Mouse (Mus musculus) stomach, embryonic 14.5 days (tissue): Measurements from ENCODE around the gene Cenpl. TPM values are rescaled to one million over a fixed set of nuclear protein-coding genes. Genes with fewer than 3 reads are reported as not detected.

ENCODE experiments used
- ATAC-seq: fragments of 200-750 bp; cut with Nextera tagmentation; 2 replicates; pipeline ENCODE4 v1.8.0; 2017; ENCODE audit warnings: low read depth, moderate TSS enrichment; ENCODE audit not compliant: insufficient number of reproducible peaks, insufficient read depth, low FRiP score
- H3K27ac ChIP-seq: fragments of 300-500 bp; sonication (generic); 2 replicates; pipeline ENCODE4 v1.5.1; 2014; ENCODE audit warnings: mild to moderate bottlenecking, low read length, moderate library complexity, mixed read lengths
- H3K27me3 ChIP-seq: fragments of 300-500 bp; sonication (generic); 2 replicates; pipeline ENCODE4 v1.6.1; 2014; ENCODE audit warnings: low read length, control low read depth, mixed read lengths; ENCODE audit not compliant: control insufficient read depth, insufficient read depth
- H3K36me3 ChIP-seq: fragments of 300-500 bp; sonication (generic); 2 replicates; pipeline ENCODE4 v1.6.1; 2014; ENCODE audit warnings: mild to moderate bottlenecking, control low read depth, low read length, moderate library complexity, mixed read lengths; ENCODE audit not compliant: control insufficient read depth, insufficient read depth
- H3K4me1 ChIP-seq: fragments of 300-500 bp; sonication (generic); 2 replicates; pipeline ENCODE4 v1.6.1; 2014; ENCODE audit warnings: low read length, control low read depth, mixed read lengths; ENCODE audit not compliant: control insufficient read depth, insufficient read depth
- H3K4me2 ChIP-seq: fragments of 300-500 bp; sonication (generic); replicated peaks from 2 replicates; pipeline ENCODE4 v1.6.1; 2014; ENCODE audit warnings: low read depth, low read length, control low read depth
- H3K4me3 ChIP-seq: fragments of 300-500 bp; sonication (generic); 2 replicates; pipeline ENCODE4 v1.5.1; 2014; ENCODE audit warnings: low read depth, low read length, control low read depth
- H3K9ac ChIP-seq: fragments of 300-500 bp; sonication (generic); replicated peaks from 2 replicates; pipeline ENCODE4 v1.6.1; 2014; ENCODE audit warnings: low read depth, mild to moderate bottlenecking, control low read depth, low read length, moderate library complexity, mixed read lengths
- H3K9me3 ChIP-seq: fragments of 300-500 bp; sonication (generic); 2 replicates; pipeline ENCODE4 v1.6.1; 2016; ENCODE audit warnings: low read depth, low read length, control low read depth; ENCODE audit not compliant: control insufficient read depth
- WGBS: fragments of 180-500 bp; shearing (Covaris S2); extraction: QIAGEN DNeasy Blood & Tissue Kit; methylation state at CpG from one replicate; pipeline ENCODE4 v1.1.7; 2014; 5-methylcytosine and 5-hydroxymethylcytosine counted together
- polyA plus RNA-seq: library from polyadenylated mRNA; unstranded; fragments of >200 nt; fragmentation: Nextera tagmentation; extraction: Ambion mirVana; gene quantifications from 2 replicates; pipeline ENCODE4 v1.2.1, GENCODE M21; 2014

Cenpl gene
- polyA plus RNA-seq, 1 experiment from 2014 or later, result 32.7 TPM

DNA sequence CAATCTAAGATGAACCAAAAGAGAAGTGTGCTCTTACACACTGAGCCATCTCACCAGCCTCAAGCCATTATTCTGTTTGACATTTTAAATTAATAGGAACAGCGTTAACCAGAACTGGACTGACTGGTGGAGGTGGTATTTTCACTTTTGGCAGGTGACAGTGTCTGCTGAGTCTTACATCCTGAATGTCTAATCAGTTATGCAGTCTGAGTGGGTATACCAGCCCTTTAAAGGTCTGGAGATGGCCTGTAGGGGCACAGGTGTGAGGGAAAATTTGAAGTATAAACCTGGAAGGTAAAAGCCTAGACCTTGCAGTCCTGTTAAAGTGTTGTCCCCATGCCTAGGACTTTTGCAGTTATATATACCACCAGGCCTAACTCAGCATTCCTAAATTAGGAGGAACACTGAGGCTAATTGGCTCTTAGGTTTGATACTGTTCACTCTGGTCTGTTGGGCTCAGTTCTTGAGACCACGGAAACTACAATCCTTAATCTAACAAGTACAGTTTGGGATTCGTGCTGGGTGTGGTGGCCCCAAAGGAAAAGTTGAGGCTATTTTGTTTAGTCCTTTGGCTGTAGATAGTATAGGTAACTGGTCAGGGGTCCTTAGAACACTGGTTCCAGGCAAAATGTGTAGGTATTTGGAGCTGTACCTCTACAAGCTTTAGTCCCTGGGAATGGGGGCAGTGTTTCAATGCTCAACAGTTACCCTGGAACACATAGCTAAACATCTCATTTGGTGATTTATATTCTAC is 31.4 kb upstream of the Cenpl start:
- no peak for ATAC-seq
- Histone ChIP-seq H3K9me3 (no peaks in the 10 kb centered on the region), H3K27me3 (no peaks in the 10 kb centered on the region), H3K4me3 (no peak overlapping the region), H3K27ac (peak overlapping the region; percentile 15; the same call in 1 of the 2 replicates), H3K9ac (no peak overlapping the region), H3K36me3 (peaks cover 26% of the 10 kb centered on the region; the same call in 1 of the 2 replicates), H3K4me2 (no peak overlapping the region), H3K4me1 (peaks cover 4% of the 10 kb centered on the region; the same call in 1 of the 2 replicates)
- WGBS, result 14% methylated on average over 3 of the region's 3 CpGs

DNA sequence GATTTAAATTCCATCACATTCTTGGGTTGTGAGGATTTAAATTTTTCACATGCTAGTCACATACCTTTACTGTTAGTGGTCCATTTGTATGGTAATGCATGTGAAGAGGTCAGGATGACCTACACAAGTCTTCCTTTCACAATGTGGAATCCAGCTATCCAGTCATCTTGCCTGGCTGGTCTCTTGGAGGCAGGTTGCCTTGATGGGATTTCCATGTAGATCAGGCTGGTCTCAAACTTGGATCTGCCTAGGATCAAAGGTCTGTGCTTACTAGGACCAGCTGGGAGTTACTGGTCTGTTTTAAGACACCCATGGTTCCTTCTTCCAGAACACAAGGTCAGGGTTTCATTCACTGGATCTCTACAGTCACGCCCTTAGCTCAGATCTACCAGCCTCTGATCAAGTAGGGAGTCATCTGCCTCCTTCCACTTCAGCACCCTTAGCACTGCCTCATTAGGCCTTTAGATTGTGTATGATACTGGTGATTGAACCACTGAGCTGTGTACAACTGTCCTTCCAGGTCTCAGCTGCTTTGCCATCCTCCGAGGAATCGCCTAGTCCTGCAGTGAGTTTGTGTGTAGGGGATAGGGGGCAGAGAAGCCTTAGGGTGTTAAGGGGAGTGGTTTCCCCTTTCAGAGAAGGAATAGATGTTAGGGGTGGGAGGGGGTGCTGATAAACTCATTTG is 30.6 kb upstream of the Cenpl start:
- H3K4me3 ChIP-seq, result no peak overlapping the region
- H3K9ac ChIP-seq, result no peak overlapping the region
- no peak overlapping the region for H3K4me2 ChIP-seq
- WGBS, result 15% methylated on average over 3 of the region's 3 CpGs
- H3K27ac ChIP-seq, result peak overlapping the region; percentile 35; the same call in 1 of the 2 replicates
- peaks cover 4% of the 10 kb centered on the region; the same call in 1 of the 2 replicates for H3K4me1 ChIP-seq
- peaks cover 29% of the 10 kb centered on the region; the same call in 1 of the 2 replicates for H3K36me3 ChIP-seq
- H3K9me3 ChIP-seq, result no peaks in the 10 kb centered on the region
- no peaks in the 10 kb centered on the region for H3K27me3 ChIP-seq
- ATAC-seq, result peak; percentile 40; the same call in 1 of the 2 replicates

DNA sequence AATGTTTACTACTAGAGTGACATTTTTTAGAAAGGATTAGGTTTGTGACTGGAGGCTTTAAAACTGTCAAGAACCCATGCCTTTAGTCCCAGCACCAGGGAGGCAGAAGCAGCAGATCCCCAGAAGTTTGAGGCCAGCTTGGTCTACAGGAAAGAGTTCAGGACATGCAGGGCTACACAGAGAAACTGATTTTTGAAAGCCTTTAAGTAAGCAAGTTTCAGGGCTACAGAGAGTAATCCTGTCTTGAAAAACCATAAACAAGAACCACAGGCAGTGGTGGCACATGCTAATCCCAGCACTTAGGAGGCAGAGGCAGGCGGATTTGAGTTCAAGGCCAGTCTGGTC is 30.1 kb upstream of the Cenpl start:
- ATAC-seq, result no peak
- Histone ChIP-seq H3K4me1 (peaks cover 4% of the 10 kb centered on the region; the same call in 1 of the 2 replicates), H3K27me3 (no peaks in the 10 kb centered on the region), H3K27ac (peak overlapping the region; percentile 7; the same call in 1 of the 2 replicates), H3K4me3 (no peak overlapping the region), H3K9me3 (no peaks in the 10 kb centered on the region), H3K9ac (no peak overlapping the region), H3K4me2 (no peak overlapping the region), H3K36me3 (peaks cover 34% of the 10 kb centered on the region; the same call in 1 of the 2 replicates)
- WGBS, result 46% methylated on average over 1 of the region's 1 CpGs

DNA sequence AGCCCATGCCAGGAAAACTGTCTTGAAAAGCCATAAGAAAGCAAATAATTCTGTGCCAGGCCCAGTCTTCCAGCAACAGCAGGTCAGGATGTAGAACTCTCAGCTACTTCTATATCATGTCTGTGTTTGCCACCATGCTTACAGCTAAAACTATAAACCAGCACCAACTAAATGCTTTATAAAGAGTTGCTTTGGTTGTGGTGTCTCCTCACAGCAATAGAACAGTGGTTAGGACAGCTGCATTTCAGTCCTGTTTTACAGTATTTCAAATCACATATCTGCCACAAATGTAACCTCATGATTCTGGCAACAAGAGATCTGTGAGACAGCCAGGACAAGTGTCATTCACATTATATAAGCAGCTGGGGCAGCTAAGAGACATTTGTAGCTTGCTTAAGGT is 29.7 kb upstream of the Cenpl start:
- Histone ChIP-seq H3K36me3 (peaks cover 34% of the 10 kb centered on the region; the same call in 1 of the 2 replicates), H3K27ac (no peak overlapping the region), H3K4me1 (peaks cover 4% of the 10 kb centered on the region; the same call in 1 of the 2 replicates), H3K9me3 (no peaks in the 10 kb centered on the region), H3K4me3 (no peak overlapping the region), H3K9ac (no peak overlapping the region), H3K4me2 (no peak overlapping the region), H3K27me3 (no peaks in the 10 kb centered on the region)
- ATAC-seq, result no peak

DNA sequence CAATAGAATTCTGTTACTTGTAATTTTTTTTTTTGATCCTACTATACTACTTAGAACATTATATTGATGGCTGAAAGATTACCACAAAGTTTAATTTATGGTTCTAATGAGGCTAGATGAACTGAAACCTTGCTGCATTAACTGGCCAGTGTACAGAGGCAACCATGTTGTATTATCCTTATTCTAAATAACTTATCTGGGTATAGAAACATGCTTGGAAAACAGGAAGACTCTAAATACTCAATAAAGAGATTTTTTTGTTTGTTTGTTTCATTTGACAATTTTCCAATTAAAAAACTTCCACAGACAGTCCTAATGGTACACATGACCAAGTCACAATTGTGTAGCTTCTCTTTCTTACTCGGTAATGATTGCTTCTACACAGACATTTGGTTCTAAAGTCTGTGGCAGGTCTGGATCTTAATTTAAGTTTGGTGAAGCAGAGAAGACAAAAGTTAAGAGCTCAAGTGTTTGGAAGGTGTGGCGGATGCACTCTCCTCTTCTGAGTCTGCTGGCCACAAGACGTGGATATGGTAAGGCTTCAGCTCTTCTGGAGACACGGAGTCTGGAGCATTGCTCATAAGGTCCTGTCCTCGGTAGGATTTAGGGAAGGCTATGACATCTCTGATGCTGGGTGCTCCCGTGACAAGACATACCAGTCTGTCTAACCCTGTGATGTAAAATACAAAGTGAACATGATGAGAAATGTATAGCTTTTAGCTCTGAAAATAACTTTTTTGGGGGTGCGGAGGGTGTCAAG is 29.1 kb upstream of the Cenpl start:
- ATAC-seq, result no peak
- no peaks in the 10 kb centered on the region for H3K27me3 ChIP-seq
- H3K36me3 ChIP-seq, result peaks cover 34% of the 10 kb centered on the region; the same call in 1 of the 2 replicates
- H3K27ac ChIP-seq, result no peak overlapping the region
- H3K4me2 ChIP-seq, result no peak overlapping the region
- WGBS, result 94% methylated on average over 7 of the region's 7 CpGs
- H3K9me3 ChIP-seq, result no peaks in the 10 kb centered on the region
- no peak overlapping the region for H3K4me3 ChIP-seq
- no peak overlapping the region for H3K9ac ChIP-seq
- H3K4me1 ChIP-seq, result peaks cover 4% of the 10 kb centered on the region; the same call in 1 of the 2 replicates

DNA sequence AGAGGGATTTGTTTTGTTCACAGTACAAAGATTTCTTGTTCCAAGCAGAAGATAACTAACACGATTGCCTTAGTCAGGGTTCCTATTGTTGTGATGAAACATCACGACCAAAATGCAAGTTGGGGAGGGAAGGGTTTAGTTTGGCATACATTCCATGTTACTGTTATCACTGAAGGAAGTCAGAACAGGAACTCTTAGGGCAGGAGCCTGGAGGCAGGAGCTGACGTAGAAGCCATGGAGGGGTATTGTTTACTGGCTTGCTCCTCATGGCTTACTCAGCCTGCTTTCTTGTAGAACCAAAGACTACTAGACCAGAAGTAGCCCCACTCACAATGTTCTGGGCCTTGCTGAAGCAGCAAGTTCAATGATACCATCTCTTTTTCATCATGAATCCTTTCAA is 23.5 kb upstream of the Cenpl start:
- WGBS, result 87% methylated on average over 3 of the region's 3 CpGs
- H3K4me3 ChIP-seq, result no peak overlapping the region
- no peak for ATAC-seq

DNA sequence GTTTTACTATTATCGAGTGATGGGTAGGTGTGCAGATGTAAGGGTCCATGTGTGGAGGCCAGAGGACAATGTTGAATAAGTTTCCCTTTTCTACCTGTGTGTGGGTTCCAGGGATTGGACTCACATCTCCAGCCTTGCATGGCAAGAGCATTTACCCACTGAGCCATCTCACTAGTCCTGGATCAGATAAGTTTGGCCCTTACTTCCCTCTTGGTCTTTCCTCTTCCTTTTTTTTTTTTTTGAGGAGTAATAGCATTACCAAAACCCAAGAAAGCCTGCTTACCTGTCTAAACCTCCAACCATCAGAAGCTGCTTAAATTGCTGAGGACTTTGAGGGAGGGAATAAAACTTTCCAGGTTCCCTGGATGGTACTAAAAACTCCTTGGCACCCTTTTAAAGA is 13.3 kb upstream of the Cenpl start:
- Histone ChIP-seq H3K9ac (no peak overlapping the region), H3K4me3 (no peak overlapping the region), H3K4me2 (no peak overlapping the region), H3K27ac (no peak overlapping the region), H3K9me3 (no peaks in the 10 kb centered on the region), H3K4me1 (no peaks in the 10 kb centered on the region), H3K27me3 (no peaks in the 10 kb centered on the region), H3K36me3 (no peaks in the 10 kb centered on the region; the same call in none of the 2 replicates)
- ATAC-seq, result no peak
- 93% methylated on average over 1 of the region's 1 CpGs for WGBS

More for the DNA sequence above, 23.5 kb upstream of the Cenpl start:
- Histone ChIP-seq H3K27ac (no peak overlapping the region), H3K36me3 (peaks cover 12% of the 10 kb centered on the region; the same call in 1 of the 2 replicates), H3K4me2 (no peak overlapping the region), H3K4me1 (no peaks in the 10 kb centered on the region), H3K9me3 (no peaks in the 10 kb centered on the region), H3K27me3 (no peaks in the 10 kb centered on the region), H3K9ac (no peak overlapping the region)

DNA sequence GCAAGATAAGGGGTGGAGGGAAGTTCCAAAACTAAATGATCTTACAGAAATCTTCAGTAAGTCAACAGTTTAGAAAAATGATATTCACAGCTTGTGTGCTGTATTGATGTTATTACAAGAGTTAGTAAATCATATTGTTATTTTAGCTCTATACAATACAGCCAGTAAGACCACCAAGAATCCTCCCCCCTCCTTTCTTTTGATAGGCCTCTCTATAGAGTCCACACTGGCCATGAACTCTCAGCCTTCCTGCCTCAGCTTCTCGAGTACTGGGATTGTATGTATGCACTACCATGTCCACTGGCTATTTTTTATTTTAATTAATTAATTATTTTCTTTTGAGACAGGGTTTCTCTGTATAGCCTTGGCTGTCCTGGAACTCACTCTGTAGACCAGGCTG is 7.2 kb upstream of the Cenpl start:
- Histone ChIP-seq H3K27me3 (no peaks in the 10 kb centered on the region), H3K36me3 (no peaks in the 10 kb centered on the region; the same call in 1 of the 2 replicates), H3K4me2 (no peak overlapping the region), H3K4me1 (no peaks in the 10 kb centered on the region), H3K4me3 (no peak overlapping the region), H3K9me3 (no peaks in the 10 kb centered on the region), H3K9ac (no peak overlapping the region), H3K27ac (no peak overlapping the region)
- WGBS, result 69% methylated on average over 1 of the region's 1 CpGs
- no peak for ATAC-seq
